Mouse (Mus musculus) hindbrain, embryonic 14.5 days (tissue): ENCODE measurements around the gene Epha1. TPM values are rescaled to one million over a fixed set of nuclear protein-coding genes. Genes with fewer than 3 reads are reported as not detected.

ENCODE experiments used
- ATAC-seq: fragments of 200-750 bp; cut with Nextera tagmentation; 2 replicates; pipeline ENCODE4 v1.8.0; 2017; ENCODE audit warnings: moderate number of reproducible peaks, mild to moderate bottlenecking, moderate TSS enrichment, moderate library complexity; ENCODE audit not compliant: low FRiP score
- DNase-seq: peaks from one replicate; pipeline ENCODE4 v3.0.0-alpha.2; 2015; ENCODE audit warnings: low spot score
- H3K27ac ChIP-seq: fragments of 300-500 bp; sonication (generic); 2 replicates; pipeline ENCODE4 v1.5.1; 2014; ENCODE audit warnings: mild to moderate bottlenecking, moderate library complexity
- H3K27me3 ChIP-seq: fragments of 300-500 bp; sonication (generic); 2 replicates; pipeline ENCODE4 v1.6.1; 2014; ENCODE audit warnings: mild to moderate bottlenecking, low read length, mixed read lengths; ENCODE audit not compliant: control insufficient read depth, insufficient read depth
- H3K36me3 ChIP-seq: fragments of 300-500 bp; sonication (generic); replicated peaks from 2 replicates; pipeline ENCODE4 v1.6.1; 2014; ENCODE audit not compliant: control insufficient read depth, insufficient read depth
- H3K4me1 ChIP-seq: fragments of 300-500 bp; sonication (generic); replicated peaks from 2 replicates; pipeline ENCODE4 v1.6.1; 2014; ENCODE audit warnings: antibody characterized with exemption, low read length, mixed read lengths; ENCODE audit not compliant: control insufficient read depth, insufficient read depth
- H3K4me2 ChIP-seq: fragments of 300-500 bp; sonication (generic); replicated peaks from 2 replicates; pipeline ENCODE4 v1.6.1; 2014; ENCODE audit warnings: mild to moderate bottlenecking, moderate library complexity
- H3K4me3 ChIP-seq: fragments of 300-500 bp; sonication (generic); replicated peaks from 2 replicates; pipeline ENCODE4 v1.5.1; 2014; ENCODE audit warnings: mild to moderate bottlenecking, low read length
- H3K9ac ChIP-seq: fragments of 300-500 bp; sonication (generic); 2 replicates; pipeline ENCODE4 v1.6.1; 2014
- H3K9me3 ChIP-seq: fragments of 300-500 bp; sonication (generic); 2 replicates; pipeline ENCODE4 v1.6.1; 2016; ENCODE audit warnings: low read length; ENCODE audit not compliant: control insufficient read depth
- WGBS: fragments of 180-500 bp; shearing (Covaris S2); extraction: QIAGEN DNeasy Blood & Tissue Kit; methylation state at CpG from one replicate; pipeline ENCODE4 v1.1.7; 2014; 5-methylcytosine and 5-hydroxymethylcytosine counted together
- polyA plus RNA-seq: library from polyadenylated mRNA; unstranded; fragments of >200 nt; fragmentation: Nextera tagmentation; extraction: Ambion mirVana; gene quantifications from 2 replicates; pipeline ENCODE4 v1.2.1, GENCODE M21; 2014

Gene Epha1
- polyA plus RNA-seq = 0.16 and 0.24 TPM in 2 replicates

- no peaks in the 10 kb centered on the region for H3K36me3 ChIP-seq
- H3K9me3 ChIP-seq = no peaks in the 10 kb centered on the region
- ATAC-seq = peak; percentile 67; the same call in 1 of the 2 replicates
- H3K9ac ChIP-seq = peak within 1 kb of the TSS; percentile 44; the same call in 1 of the 2 replicates
- peak within 1 kb of the TSS; percentile 42 for H3K4me3 ChIP-seq
- no peak within 1 kb of the TSS for H3K27ac ChIP-seq
- DNase-seq = peak; percentile 70
- H3K4me1 ChIP-seq = peaks cover 8% of the 10 kb centered on the region
- peaks cover 5% of the 10 kb centered on the region; the same call in 1 of the 2 replicates for H3K27me3 ChIP-seq
- WGBS = under 1% methylated on average over 34 of the region's 36 CpGs
- peak within 1 kb of the TSS; percentile 93 for H3K4me2 ChIP-seq
Observed at GRCm38 (mm10) chr6:42372816-42373547, at the start of gene Epha1. TSS of gene Epha1 (minus strand) at chr6:42373268.

- Histone ChIP-seq H3K36me3 (no peaks in the 10 kb centered on the region), H3K9me3 (no peaks in the 10 kb centered on the region), H3K4me2 (no peak overlapping the region), H3K27ac (no peak overlapping the region), H3K4me1 (no peaks in the 10 kb centered on the region), H3K4me3 (no peak overlapping the region), H3K27me3 (no peaks in the 10 kb centered on the region), H3K9ac (no peak overlapping the region)
- 77% methylated on average over 2 of the region's 2 CpGs for WGBS
- ATAC-seq = no peak
- no peak for DNase-seq
Observed at GRCm38 (mm10) chr6:42421439-42421838, 48.4 kb upstream of the Epha1 start.

- 93% methylated on average over 2 of the region's 2 CpGs for WGBS
- Histone ChIP-seq H3K4me1 (no peaks in the 10 kb centered on the region), H3K4me3 (no peak overlapping the region), H3K36me3 (no peaks in the 10 kb centered on the region), H3K27ac (no peak overlapping the region), H3K9ac (no peak overlapping the region), H3K4me2 (no peak overlapping the region), H3K9me3 (no peaks in the 10 kb centered on the region), H3K27me3 (no peaks in the 10 kb centered on the region)
- no peak for ATAC-seq
- no peak for DNase-seq
Observed at GRCm38 (mm10) chr6:42419443-42419842, 46.4 kb upstream of the Epha1 start.

- Histone ChIP-seq H3K9ac (no peak within 1 kb of the TSS), H3K4me2 (no peak within 1 kb of the TSS), H3K4me1 (no peaks in the 10 kb centered on the region), H3K36me3 (no peaks in the 10 kb centered on the region), H3K27ac (no peak within 1 kb of the TSS), H3K27me3 (no peaks in the 10 kb centered on the region), H3K9me3 (no peaks in the 10 kb centered on the region), H3K4me3 (no peak within 1 kb of the TSS)
- DNase-seq = no peak
- 90% methylated on average over 2 of the region's 2 CpGs for WGBS
- ATAC-seq = no peak
Observed at GRCm38 (mm10) chr6:42405134-42405533, 32.1 kb upstream of the Epha1 start, which contains the start of gene Tas2r135. TSS of gene Tas2r135 (plus strand) at chr6:42405434.

GRCm38 (mm10) chr6:42399938-42400337 is 26.9 kb upstream of the Epha1 start, which contains the start of gene Tas2r143:
TSS of gene Tas2r143 (plus strand) at chr6:42400238.
- no peaks in the 10 kb centered on the region for H3K9me3 ChIP-seq
- H3K36me3 ChIP-seq = no peaks in the 10 kb centered on the region
- 95% methylated on average over 1 of the region's 1 CpGs for WGBS
- H3K9ac ChIP-seq = no peak within 1 kb of the TSS
- H3K4me1 ChIP-seq = no peaks in the 10 kb centered on the region
- ATAC-seq (no peak), DNase-seq (no peak)
- H3K4me3 ChIP-seq = no peak within 1 kb of the TSS
- no peaks in the 10 kb centered on the region for H3K27me3 ChIP-seq
- H3K27ac ChIP-seq = no peak within 1 kb of the TSS
- H3K4me2 ChIP-seq = no peak within 1 kb of the TSS

- H3K27me3 ChIP-seq = no peaks in the 10 kb centered on the region
- H3K4me3 ChIP-seq = no peak overlapping the region
- ATAC-seq = no peak
- no peak overlapping the region for H3K4me2 ChIP-seq
- no peak overlapping the region for H3K9ac ChIP-seq
- no peak for DNase-seq
- no peaks in the 10 kb centered on the region for H3K36me3 ChIP-seq
- no peaks in the 10 kb centered on the region for H3K4me1 ChIP-seq
- WGBS = 100% methylated on average over 1 of the region's 1 CpGs
- H3K9me3 ChIP-seq = no peaks in the 10 kb centered on the region
- no peak overlapping the region for H3K27ac ChIP-seq
Observed at GRCm38 (mm10) chr6:42398998-42399397, 25.9 kb upstream of the Epha1 start.

GRCm38 (mm10) chr6:42398285-42398684 is 25.2 kb upstream of the Epha1 start:
- no peak overlapping the region for H3K4me2 ChIP-seq
- no peak for DNase-seq
- no peak overlapping the region for H3K27ac ChIP-seq
- H3K4me3 ChIP-seq = no peak overlapping the region
- no peaks in the 10 kb centered on the region for H3K9me3 ChIP-seq
- no peak overlapping the region for H3K9ac ChIP-seq
- ATAC-seq = no peak
- 83% methylated on average over 3 of the region's 3 CpGs for WGBS
- H3K27me3 ChIP-seq = no peaks in the 10 kb centered on the region
- no peaks in the 10 kb centered on the region for H3K4me1 ChIP-seq
- H3K36me3 ChIP-seq = no peaks in the 10 kb centered on the region

GRCm38 (mm10) chr6:42397041-42397657 is 24.1 kb upstream of the Epha1 start:
- Histone ChIP-seq H3K4me1 (no peaks in the 10 kb centered on the region), H3K9ac (no peak overlapping the region), H3K4me2 (no peak overlapping the region), H3K36me3 (no peaks in the 10 kb centered on the region), H3K27ac (no peak overlapping the region), H3K27me3 (no peaks in the 10 kb centered on the region), H3K4me3 (no peak overlapping the region), H3K9me3 (no peaks in the 10 kb centered on the region)
- WGBS = 76% methylated on average over 3 of the region's 3 CpGs
- DNase-seq (no peak), ATAC-seq (no peak)

GRCm38 (mm10) chr6:42395960-42396809 is 23.1 kb upstream of the Epha1 start:
- WGBS = 70% methylated on average over 9 of the region's 9 CpGs

More at GRCm38 (mm10) chr6:42395960-42396809, 23.1 kb upstream of the Epha1 start:
- ATAC-seq = no peak
- Histone ChIP-seq H3K27ac (no peak overlapping the region), H3K27me3 (no peaks in the 10 kb centered on the region), H3K4me2 (no peak overlapping the region), H3K4me1 (no peaks in the 10 kb centered on the region), H3K4me3 (no peak overlapping the region), H3K9me3 (no peaks in the 10 kb centered on the region), H3K36me3 (no peaks in the 10 kb centered on the region), H3K9ac (no peak overlapping the region)
- peak; percentile 35 for DNase-seq
